Mouse (Mus musculus): ENCODE results near the gene Lix1l. TPM values are rescaled to one million over a fixed set of nuclear protein-coding genes. Genes with fewer than 3 reads are reported as not detected.

Gene Lix1l
- polyA plus RNA-seq, 1 experiment: 30.2 TPM

- no peaks in the 10 kb centered on the region for H3K36me3 ChIP-seq (ENCODE audit: control insufficient read depth, insufficient read depth)
- TF ChIP-seq E2F4 (IDR thresholded peaks at IDR 0.05; ENCODE audit: insufficient read depth): no peak
- no peak for TF ChIP-seq TCF12 (IDR thresholded peaks at IDR 0.05; ENCODE audit: insufficient read depth, poor library complexity, severe bottlenecking)
- no peak for TF ChIP-seq POLR2AphosphoS2 (IDR thresholded peaks at IDR 0.05; ENCODE audit: insufficient read length, low read depth)
- no peak for TF ChIP-seq USF1 (IDR thresholded peaks at IDR 0.05; ENCODE audit: low read depth)
- no peak for TF ChIP-seq TCF3 (IDR thresholded peaks at IDR 0.05; ENCODE audit: insufficient read length, low read depth)
- no peak for TF ChIP-seq CEBPB (IDR thresholded peaks at IDR 0.05; ENCODE audit: insufficient read depth, poor library complexity, severe bottlenecking)
- no peak for TF ChIP-seq MAX (IDR thresholded peaks at IDR 0.05; ENCODE audit: low read depth)
- no peak for TF ChIP-seq REST (IDR thresholded peaks at IDR 0.05; ENCODE audit: insufficient read depth, insufficient read length)
- no peak for TF ChIP-seq MYOG (IDR thresholded peaks at IDR 0.05; ENCODE audit: control insufficient read depth in 1 of 3, insufficient read depth in 1 of 3, insufficient read length in 2 of 3, low read depth in 2 of 3)
- TF ChIP-seq SRF (IDR thresholded peaks at IDR 0.05; ENCODE audit: control insufficient read depth, insufficient read length, low read depth): no peak
- H3K4me2 ChIP-seq (ENCODE audit: low read depth): no peak overlapping the region
- H3K27me3 ChIP-seq (ENCODE audit: control insufficient read depth, insufficient read depth, insufficient read length): no peaks in the 10 kb centered on the region
- no peak overlapping the region for H3ac ChIP-seq (ENCODE audit: control insufficient read depth, insufficient read length)
- no peak overlapping the region for H3K4me3 ChIP-seq
- H3K79me2 ChIP-seq (ENCODE audit: control insufficient read depth, insufficient read depth): no peaks in the 10 kb centered on the region
Measured at GRCm38 (mm10) chr3:96573611-96574511, 27.1 kb upstream of the Lix1l start.

GRCm38 (mm10) chr3:96575272-96575984 lies 25.5 kb upstream of the Lix1l start:
- H3K27me3 ChIP-seq (ENCODE audit: control insufficient read depth, insufficient read depth, insufficient read length): no peaks in the 10 kb centered on the region
- peaks cover 4% of the 10 kb centered on the region for H3K36me3 ChIP-seq (ENCODE audit: control insufficient read depth, insufficient read depth)
- peak overlapping the region; percentile 99 for H3K4me2 ChIP-seq (ENCODE audit: low read depth)
- H3K79me2 ChIP-seq (ENCODE audit: control insufficient read depth, insufficient read depth): no peaks in the 10 kb centered on the region
- TF ChIP-seq POLR2A (IDR thresholded peaks at IDR 0.05; ENCODE audit: insufficient read length, low read depth) (no peak), SRF (IDR thresholded peaks at IDR 0.05; ENCODE audit: control insufficient read depth, insufficient read length, low read depth) (no peak), USF1 (IDR thresholded peaks at IDR 0.05; ENCODE audit: low read depth) (no peak), POLR2AphosphoS2 (IDR thresholded peaks at IDR 0.05; ENCODE audit: insufficient read length, low read depth) (no peak), MAX (IDR thresholded peaks at IDR 0.05; ENCODE audit: low read depth) (no peak), MYOD1 (IDR thresholded peaks at IDR 0.05; ENCODE audit: control insufficient read depth in 1 of 3, insufficient read length in 2 of 3, low read depth in 2 of 3) (no peak), E2F4 (IDR thresholded peaks at IDR 0.05; ENCODE audit: insufficient read depth) (no peak), TCF12 (IDR thresholded peaks at IDR 0.05; ENCODE audit: insufficient read depth, poor library complexity, severe bottlenecking) (no peak)
- H3ac ChIP-seq (ENCODE audit: control insufficient read depth, insufficient read length): no peak overlapping the region
- peak overlapping the region; percentile 23 for H3K4me3 ChIP-seq

GRCm38 (mm10) chr3:96576005-96576658 lies 24.8 kb upstream of the Lix1l start:
- no peak overlapping the region for H3ac ChIP-seq (ENCODE audit: control insufficient read depth, insufficient read length)
- H3K27me3 ChIP-seq (ENCODE audit: control insufficient read depth, insufficient read depth, insufficient read length): no peaks in the 10 kb centered on the region
- TF ChIP-seq POLR2AphosphoS2 (IDR thresholded peaks at IDR 0.05; ENCODE audit: insufficient read length, low read depth): no peak
- TF ChIP-seq REST (IDR thresholded peaks at IDR 0.05; ENCODE audit: insufficient read depth, insufficient read length): no peak
- no peak for TF ChIP-seq MAX (IDR thresholded peaks at IDR 0.05; ENCODE audit: low read depth)
- peak; percentile 94 for TF ChIP-seq CEBPB (IDR thresholded peaks at IDR 0.05; ENCODE audit: insufficient read depth, poor library complexity, severe bottlenecking)
- no peaks in the 10 kb centered on the region for H3K79me2 ChIP-seq (ENCODE audit: control insufficient read depth, insufficient read depth)
- peak overlapping the region; percentile 99 for H3K4me2 ChIP-seq (ENCODE audit: low read depth)
- peaks cover 4% of the 10 kb centered on the region for H3K36me3 ChIP-seq (ENCODE audit: control insufficient read depth, insufficient read depth)
- peak overlapping the region; percentile 23 for H3K4me3 ChIP-seq

GRCm38 (mm10) chr3:96576690-96577541 lies 24.0 kb upstream of the Lix1l start, which contains the start of gene Gm16253:
TSS of gene Gm16253 (plus strand) at chr3:96576984.
- Histone ChIP-seq H3ac (ENCODE audit: control insufficient read depth, insufficient read length) (no peak within 1 kb of the TSS), H3K27me3 (ENCODE audit: control insufficient read depth, insufficient read depth, insufficient read length) (no peaks in the 10 kb centered on the region), H3K4me2 (ENCODE audit: low read depth) (peak within 1 kb of the TSS; percentile 99), H3K36me3 (ENCODE audit: control insufficient read depth, insufficient read depth) (peaks cover 4% of the 10 kb centered on the region), H3K4me3 (peak within 1 kb of the TSS; percentile 23), H3K79me2 (ENCODE audit: control insufficient read depth, insufficient read depth) (no peaks in the 10 kb centered on the region)
- TF ChIP-seq POLR2A (IDR thresholded peaks at IDR 0.05; ENCODE audit: insufficient read length, low read depth): peak; percentile 71
- TF ChIP-seq MYOD1 (IDR thresholded peaks at IDR 0.05; ENCODE audit: control insufficient read depth in 1 of 3, insufficient read length in 2 of 3, low read depth in 2 of 3): no peak
- TF ChIP-seq POLR2AphosphoS2 (IDR thresholded peaks at IDR 0.05; ENCODE audit: insufficient read length, low read depth): peak; percentile 87

All from myocyte (in vitro differentiated cells).